Mouse (Mus musculus) neural tube, embryonic 10.5 days (tissue): ENCODE measurements around the gene Pitpna.

ENCODE experiments used
- DNase-seq: peaks from one replicate; pipeline ENCODE4 v3.0.0-alpha.2; 2017; ENCODE audit warnings: low spot score; ENCODE audit errors: extremely low spot score

Gene Pitpna

DNA sequence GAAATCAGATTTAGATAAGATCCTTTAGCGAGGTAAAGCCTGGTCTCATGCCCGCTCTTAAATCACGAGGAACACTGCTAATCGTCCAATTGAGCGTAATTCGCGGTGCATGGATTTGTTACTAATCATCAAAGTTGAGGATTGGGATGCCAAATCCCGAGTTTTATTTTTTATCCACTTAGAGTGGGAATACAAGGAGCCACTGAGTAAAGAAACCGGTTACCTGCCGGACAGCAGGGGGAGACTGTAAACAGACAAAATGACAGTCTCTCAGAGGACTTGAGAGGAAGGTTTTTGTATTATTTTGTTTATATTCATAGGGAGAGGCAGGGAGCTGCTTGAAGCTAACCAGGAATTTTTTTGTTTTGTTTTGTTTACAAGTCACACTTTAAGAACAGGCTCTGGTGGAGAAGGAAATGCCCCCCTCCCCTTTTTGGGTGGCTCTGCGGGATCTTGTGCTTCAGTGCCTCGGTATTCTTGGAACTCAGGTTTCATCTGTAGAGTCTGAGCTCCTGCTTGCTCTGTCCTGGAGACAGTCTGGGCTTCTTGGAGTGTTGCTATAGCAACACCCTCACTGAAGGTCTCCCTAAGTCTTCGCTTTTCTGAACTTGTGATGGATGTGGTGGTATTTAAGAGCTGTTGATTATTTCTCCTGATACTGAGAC is 43.8 kb downstream of the Pitpna start:
- no peak for DNase-seq

DNA sequence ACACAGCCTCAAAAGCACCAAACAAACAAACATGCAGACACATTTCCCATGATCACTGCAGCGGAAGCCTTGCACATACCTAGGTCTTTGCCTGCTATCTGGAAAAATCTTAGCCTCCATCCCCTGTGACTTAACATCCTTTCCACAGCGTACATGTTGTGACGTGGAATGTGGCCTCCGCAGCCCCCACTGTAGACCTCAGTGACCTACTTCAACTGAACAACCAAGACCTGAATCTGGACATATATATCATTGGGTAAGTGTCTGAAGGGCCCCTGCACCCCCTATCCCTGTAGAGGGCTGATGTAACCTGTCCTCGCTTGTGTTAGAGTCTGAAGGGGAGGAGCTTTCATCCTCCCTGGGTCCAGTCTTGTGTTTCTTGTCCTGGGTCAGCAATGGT is 45.0 kb downstream of the Pitpna start:
- no peak for DNase-seq

GRCm38 (mm10) chr11:75634801-75635200 is 46.9 kb downstream of the Pitpna start:
- no peak for DNase-seq

DNA sequence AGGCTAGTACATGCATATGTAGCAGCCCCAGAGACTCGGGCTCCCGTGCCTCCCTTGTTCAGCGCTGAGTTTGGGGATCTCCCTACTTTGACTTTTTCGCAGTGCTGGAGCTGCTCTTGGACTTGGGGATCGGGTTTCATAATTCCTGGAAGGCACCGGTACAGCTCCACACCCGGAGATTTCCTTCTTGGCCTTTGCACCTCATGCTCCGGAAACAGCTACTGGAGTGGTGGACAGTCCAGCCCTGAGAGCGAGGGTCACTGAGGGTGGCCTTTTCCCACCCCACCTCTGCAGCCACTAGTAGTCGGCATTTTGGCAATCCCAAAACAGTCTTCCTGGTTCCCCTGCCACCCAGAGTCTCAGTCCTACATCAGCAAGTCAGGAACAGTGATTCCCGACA is 47.4 kb downstream of the Pitpna start:
- no peak for DNase-seq

- no peak for DNase-seq
These were observed 55.4 kb downstream of the Pitpna start for GRCm38 (mm10) chr11:75643323-75643722.

- no peak for DNase-seq
These were observed 56.8 kb downstream of the Pitpna start for GRCm38 (mm10) chr11:75644684-75645083.

GRCm38 (mm10) chr11:75647681-75648211 is 59.8 kb downstream of the Pitpna start:
- DNase-seq, result no peak

- no peak for DNase-seq
These were observed 61.3 kb downstream of the Pitpna start for GRCm38 (mm10) chr11:75649155-75649561.

DNA sequence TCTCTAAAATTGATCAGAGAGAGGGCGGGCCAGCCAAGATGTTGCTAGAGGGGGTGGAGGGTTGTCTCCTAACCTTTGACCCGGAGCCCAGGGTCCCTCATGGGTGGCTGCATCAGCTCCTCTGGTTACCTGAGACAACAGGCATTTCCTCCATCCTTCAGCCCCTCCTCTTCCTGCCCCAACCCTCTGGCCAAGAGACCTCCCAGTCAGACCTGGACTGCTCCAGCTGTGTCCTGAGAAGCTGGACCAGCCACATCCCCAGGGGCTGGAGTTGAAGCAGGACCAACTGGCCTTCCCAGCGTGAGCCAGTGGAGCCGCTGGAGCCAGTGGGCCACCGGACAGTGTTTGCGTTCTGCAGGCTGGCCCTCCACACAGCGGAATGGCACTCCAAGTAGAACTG is 62.4 kb downstream of the Pitpna start, which contains the start of gene Myo1c:
Myo1c (plus strand) TSS at position 194 of the 400 bp plus-strand sequence.
- no peak for DNase-seq

DNA sequence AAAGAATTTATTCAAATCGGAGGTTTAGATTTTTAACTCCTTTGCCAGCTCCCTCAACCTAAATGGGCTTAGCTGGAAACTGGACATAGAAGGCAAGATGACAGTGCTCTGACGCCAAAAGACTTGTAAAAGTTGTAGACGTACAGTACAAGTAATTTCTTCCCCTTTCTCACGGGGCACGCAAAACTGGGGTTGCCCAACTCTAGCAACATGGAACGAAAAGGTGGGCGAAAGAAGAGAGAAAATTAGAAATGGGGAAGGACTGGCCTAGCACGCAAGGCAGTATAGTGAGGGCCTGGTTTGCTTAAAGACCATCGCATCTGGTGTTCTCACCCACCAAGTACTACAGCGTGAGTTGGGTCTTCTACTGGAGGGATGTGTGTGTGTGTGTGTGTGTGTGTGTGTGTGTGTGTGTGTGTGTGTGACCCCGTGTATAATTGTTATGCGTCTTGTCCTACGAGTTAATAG is 63.1 kb downstream of the Pitpna start:
- DNase-seq, result no peak

GRCm38 (mm10) chr11:75651426-75652221 is 63.7 kb downstream of the Pitpna start:
- DNase-seq, result peak; percentile 72

DNA sequence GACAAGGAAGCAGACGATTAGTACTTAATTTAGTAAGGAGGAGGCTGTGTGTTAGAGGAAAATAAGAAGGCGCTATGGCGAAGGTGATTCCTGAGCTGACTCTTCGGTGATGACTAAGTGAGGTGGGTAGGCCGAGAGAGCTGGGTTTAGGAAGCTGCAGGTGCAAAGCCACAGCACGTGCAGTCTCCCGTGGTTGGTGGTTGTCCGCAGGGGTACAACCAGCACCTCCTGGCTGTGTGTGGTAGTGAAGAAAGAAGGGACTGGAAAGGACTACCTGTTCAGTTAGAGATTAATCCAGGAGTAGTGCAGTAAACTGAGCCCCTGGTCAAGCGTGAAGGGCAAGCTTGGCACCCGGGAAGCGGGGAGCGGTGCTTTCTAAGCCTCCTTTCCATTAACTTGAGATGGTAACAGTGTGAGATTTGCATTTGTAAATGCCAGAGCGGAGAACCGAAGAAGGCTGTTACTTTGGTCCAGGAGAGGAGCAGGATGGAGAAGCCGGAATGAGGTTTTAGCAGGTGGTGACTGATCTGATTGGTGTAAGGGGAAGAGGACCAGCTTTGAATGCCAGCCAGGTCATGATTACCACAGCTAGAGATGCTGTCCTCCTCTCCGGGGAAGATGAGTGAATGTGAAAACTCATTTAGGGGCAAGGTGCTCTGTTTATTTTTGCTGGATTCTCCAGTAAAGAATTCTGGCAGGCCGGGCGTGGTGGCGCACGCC is 64.5 kb downstream of the Pitpna start:
- no peak for DNase-seq

DNA sequence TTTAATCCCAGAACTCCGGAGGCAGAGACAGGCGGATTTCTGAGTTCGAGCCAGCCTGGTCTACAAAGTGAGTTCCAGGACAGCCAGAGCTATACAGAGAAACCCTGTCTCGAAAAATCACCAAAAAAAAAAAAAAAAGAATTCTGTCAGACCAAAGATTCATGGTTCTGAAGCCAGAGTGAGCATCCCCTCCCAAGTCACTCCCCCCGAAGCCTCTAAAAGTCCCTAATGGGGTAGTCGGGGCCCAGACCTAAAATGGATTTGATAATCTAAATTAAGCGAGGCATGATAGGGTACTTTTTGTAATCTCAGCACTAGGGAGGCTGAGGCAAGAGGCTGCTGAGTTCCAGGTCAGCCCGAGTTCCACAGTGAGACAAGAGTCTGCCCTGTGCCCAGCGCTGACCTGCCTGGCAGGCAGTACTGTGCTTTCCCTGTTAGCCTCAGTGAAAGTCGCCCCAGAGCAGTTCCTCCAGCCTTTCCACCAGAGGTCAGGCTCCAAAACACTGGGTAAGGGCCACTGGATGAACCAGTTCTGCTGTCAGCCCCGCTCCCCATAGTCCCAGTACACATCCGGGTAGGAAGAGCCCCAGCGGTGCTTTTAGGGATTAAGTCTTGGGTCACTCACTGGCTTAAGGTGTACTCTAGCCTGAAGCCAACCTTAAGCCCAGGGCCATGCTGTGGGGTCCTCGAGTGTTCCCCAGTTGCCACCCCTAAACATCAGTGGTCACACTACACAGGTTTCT is 65.2 kb downstream of the Pitpna start:
- DNase-seq, result peak; percentile 40

- DNase-seq, result peak; percentile 85
These were observed 66.0 kb downstream of the Pitpna start for GRCm38 (mm10) chr11:75653781-75654470.

DNA sequence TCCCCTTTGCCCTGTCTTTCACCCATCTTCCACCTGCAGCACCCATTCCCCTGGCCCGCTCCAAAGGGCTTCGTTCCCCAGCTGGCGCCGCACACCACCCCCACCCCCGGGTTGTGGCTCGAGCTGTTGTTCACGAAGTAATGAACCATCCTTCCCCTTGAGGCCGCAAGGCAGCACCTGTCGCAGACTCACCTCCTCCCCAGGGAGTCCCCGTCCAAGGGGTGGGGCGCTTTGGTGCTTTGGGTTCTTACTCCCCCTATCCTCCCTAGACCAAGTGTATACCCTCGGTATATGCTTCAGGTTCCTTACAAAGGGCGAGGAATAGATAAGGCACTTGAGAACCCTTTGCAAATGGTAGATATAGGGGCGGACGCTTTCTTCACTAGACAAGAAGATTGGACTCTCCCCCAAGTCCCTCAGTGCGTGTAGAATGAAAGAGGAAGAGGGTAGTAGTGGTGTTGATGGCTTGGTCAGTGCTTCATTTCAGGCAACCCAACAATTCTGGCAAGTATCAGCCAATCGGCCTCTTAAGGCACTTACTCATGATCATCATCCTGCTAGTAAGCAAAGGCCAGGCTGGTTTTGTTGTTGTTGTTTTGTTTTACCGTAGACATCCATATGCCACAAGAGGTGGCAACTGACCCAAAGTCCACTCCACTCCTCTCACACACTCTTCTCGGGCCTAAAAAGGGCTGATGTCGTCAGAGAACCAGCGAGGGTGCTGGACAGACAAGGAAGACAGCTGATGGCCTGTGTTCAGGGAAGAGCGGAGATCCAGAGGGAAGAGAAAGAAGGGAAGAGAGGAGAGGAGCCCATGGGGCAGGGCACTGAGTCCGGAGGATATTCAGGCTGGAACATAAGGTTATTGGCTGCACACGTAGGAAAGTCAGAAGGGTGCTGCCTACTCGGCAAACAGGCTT is 66.8 kb downstream of the Pitpna start:
- DNase-seq, result peak; percentile 28

DNA sequence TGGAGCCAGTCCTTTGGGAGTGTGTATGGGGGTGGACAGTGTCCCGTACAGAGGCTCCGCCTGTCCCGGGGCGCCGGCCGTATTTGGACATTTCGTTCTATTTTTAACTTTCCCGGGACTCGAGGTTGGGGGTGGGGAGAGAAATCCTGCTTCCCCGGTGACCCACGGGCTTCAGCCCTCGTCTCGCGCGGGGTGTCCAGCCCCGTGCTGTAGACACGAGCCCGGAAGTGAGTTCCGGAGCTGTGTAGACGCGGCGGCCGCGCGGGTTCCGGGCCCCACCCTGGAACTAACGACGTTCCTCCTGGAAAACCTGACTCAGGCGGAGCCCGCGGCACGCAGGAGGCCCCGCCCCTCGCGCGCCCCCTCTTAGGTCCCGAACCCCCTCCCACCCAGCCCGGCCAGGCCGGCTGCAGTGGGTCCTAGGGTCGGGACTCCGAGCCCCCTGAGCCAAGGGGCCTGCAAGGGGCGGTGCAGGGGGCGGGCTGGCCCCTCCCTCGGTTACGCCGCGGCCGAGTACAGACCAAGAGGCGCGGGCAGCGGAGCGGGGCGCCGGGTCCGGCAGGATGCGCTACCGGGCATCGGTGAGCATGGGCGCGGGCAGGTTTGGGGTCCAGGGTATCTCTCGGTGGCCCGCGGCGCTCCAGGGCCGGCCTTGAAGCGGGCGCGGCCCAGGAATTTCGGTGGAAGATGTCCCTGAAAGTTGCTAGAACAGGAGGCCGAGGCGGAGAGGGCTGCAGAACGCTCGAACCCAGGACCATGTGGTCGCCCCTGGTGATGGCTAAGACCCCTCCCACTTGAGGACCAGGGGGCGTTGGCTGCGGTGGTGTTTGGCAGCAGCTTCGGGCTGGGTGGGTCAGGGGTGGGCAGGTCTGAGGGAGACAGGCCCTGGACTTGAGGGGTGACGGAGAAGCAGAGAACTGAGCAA is 68.0 kb downstream of the Pitpna start:
- peak; percentile 69 for DNase-seq

GRCm38 (mm10) chr11:75656621-75657590 is 69.0 kb downstream of the Pitpna start:
- DNase-seq, result no peak
